Mouse (Mus musculus) CD8-positive naive resting alpha-beta T cell, adult 57 days (primary cell): ENCODE results near the gene Cnga2. TPM values are rescaled to one million over a fixed set of nuclear protein-coding genes. Genes with fewer than 3 reads are reported as not detected.

Experiments
- total RNA-seq: library from RNA; stranded (reverse); gene quantifications from one replicate; pipeline ENCODE4 v1.2.4, GENCODE M21; 2023

Gene Cnga2
- not detected for total RNA-seq

DNA sequence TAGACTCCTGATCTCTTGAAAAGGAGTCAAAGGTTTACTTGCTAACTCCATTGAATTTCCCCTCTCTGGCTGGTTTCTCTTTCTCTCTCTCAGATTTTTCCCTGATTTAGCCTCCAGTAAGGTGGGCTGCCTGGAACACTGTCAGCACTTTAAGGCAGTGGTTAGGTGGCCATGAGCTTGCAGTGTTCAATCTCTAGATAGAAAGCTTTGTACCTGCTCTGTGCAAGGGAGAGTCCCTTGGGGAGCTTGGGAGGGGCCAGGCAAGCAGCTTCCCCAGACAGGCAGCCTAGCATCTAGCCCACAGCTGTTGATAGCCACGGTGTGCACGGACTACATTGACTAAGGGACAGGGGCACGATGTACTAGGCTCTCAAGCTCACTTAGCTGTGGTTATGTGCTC, at the start of gene Cnga2:
Gene Cnga2 (plus strand): TSS at position 301 of the 400 bp plus-strand sequence.

DNA sequence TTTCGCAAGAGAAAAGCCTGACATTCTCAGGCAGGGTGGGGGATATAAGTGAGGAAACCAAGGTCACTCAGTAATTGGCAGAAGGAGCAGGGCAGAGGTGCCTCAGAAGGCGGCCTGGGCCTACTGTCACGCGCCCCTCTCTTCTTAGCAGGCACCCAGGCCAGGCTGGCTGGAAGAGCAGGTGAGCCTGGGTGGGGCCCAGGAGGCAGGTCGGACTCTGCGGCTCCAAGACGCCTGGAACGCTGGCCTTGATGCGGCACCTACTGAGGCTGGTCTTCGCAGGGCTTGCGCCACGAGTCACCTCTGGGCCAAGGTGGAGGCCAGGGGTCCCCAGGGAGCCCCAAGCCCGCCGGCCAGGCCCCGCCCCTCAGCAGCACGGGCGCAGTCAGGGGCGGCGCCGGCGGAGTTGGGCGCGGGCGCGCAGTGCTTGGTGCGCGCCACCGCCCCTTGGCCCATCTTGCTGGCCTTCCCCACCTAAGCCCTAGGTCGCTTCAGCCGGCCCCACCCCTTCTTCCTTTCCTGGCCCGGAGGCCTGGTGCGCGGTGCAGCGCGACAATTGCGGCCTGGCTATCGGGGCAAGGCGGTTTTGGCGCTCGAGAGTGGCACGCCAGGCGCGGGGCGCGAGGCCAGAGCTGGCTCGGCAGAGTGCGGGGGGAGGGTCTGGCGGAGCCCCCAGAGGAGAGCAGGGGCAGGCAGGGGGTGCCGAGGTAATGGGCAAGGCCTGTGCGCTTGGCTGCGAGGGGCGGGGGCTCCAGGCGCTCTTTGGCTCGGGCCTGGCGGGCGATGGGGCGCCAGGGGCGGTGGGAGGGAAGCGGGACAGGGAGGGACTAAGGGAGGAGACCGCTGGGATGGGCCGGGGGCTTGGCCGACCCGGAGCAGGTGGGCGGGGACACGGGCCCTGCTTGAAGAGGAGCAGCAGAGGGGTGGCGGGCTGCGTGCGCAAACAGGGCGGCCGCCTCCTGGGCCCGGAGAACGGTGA, 29.3 kb upstream of the Cnga2 start, which contains the start of gene Prrg3:
Gene Prrg3 (plus strand): TSS at position 552 of the 979 bp plus-strand sequence.

DNA sequence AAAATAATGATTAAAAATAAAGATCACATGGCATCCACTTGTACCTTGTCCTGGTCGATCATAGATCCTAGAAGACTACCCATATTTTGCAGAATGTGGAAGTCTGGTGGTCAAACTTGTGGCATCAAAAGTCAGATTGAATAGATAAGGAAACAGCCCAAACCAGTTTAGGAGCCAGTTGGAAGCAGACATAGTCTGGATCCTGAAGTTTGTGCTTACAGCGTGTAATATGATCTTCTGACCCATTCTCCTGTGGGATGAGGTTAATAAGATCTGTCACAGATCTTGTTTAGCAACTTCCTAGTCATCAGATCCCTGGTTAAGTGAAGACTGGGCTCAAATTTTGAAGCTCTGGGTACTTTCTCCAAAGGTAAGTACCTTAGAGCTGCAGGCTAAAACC, 19.0 kb upstream of the Cnga2 start, which contains the start of gene Fate1:
Gene Fate1 (plus strand): TSS at position 301 of the 400 bp plus-strand sequence.

Other genes starting within 250 kb of the Cnga2 start
- gene Vma21, start 175.9 kb upstream of the Cnga2 start, total RNA-seq, result 14.4 TPM
- not detected for gene Gm1141, start 70.8 kb upstream of the Cnga2 start, total RNA-seq
- gene Prrg3, start 29.2 kb upstream of the Cnga2 start, total RNA-seq, result not detected
- not detected for gene Fate1, start 18.9 kb upstream of the Cnga2 start, total RNA-seq
- not detected for gene Magea4, start 230.2 kb downstream of the Cnga2 start, total RNA-seq